Mouse (Mus musculus): ENCODE results near the gene Rcor3. TPM values are rescaled to one million over a fixed set of nuclear protein-coding genes. Genes with fewer than 3 reads are reported as not detected.

Rcor3 gene
- polyA plus RNA-seq, 1 experiment = 1.1 TPM

GRCm38 (mm10) chr1:192062682-192063081, 75.2 kb downstream of the Rcor3 start:
- Histone ChIP-seq H3K36me3 (ENCODE audit: control insufficient read depth) (peaks cover 94% of the 10 kb centered on the region), H3K27me3 (ENCODE audit: control insufficient read depth) (no peaks in the 10 kb centered on the region), H3K4me1 (ENCODE audit: control insufficient read depth) (no peaks in the 10 kb centered on the region)

GRCm38 (mm10) chr1:192061666-192062306, 76.1 kb downstream of the Rcor3 start:
- Histone ChIP-seq H3K4me3 (replicated peaks) (no peak overlapping the region), H3K27me3 (ENCODE audit: control insufficient read depth) (no peaks in the 10 kb centered on the region), H3K36me3 (ENCODE audit: control insufficient read depth) (peaks cover 93% of the 10 kb centered on the region), H3K9me3 (ENCODE audit: control insufficient read depth, low read length) (peaks cover 11% of the 10 kb centered on the region), H3K4me1 (ENCODE audit: control insufficient read depth) (no peaks in the 10 kb centered on the region)
- no peak for TF ChIP-seq GATA1 (IDR thresholded peaks at IDR 0.05; ENCODE audit: low read length)
- TF ChIP-seq TAL1 (IDR thresholded peaks at IDR 0.05; ENCODE audit: low read length) = no peak

More at GRCm38 (mm10) chr1:192062682-192063081, 75.2 kb downstream of the Rcor3 start:
- H3K9me3 ChIP-seq (ENCODE audit: control insufficient read depth, low read length) = peaks cover 11% of the 10 kb centered on the region
- no peak overlapping the region for H3K4me3 ChIP-seq (replicated peaks)
- TF ChIP-seq GATA1 (IDR thresholded peaks at IDR 0.05; ENCODE audit: low read length) (no peak), TAL1 (IDR thresholded peaks at IDR 0.05; ENCODE audit: low read length) (no peak)

DNA sequence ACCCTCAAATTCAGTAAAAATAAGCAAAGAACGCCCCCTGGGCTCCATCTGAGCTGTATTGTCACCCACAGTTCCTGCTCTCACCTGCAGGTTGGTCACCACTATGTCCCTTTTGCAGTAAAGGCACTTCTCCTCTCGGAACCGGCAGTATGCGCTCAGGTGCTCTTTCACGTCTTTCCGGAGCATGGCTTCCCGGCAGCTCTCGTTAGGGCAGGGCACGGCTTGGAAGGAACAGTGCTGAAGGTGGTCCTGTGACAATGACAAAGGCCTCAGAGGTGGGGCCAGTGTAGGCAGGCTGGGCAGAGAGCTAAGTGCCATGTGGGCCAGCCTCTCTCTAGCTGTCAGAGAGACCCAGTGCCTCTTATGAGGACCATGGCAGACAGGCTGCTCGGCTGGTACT, 79.0 kb downstream of the Rcor3 start:
- no peak for TF ChIP-seq TAL1 (IDR thresholded peaks at IDR 0.05; ENCODE audit: low read length)
- TF ChIP-seq GATA1 (IDR thresholded peaks at IDR 0.05; ENCODE audit: low read length) = no peak
- Histone ChIP-seq H3K36me3 (ENCODE audit: control insufficient read depth) (peaks cover 81% of the 10 kb centered on the region), H3K27me3 (ENCODE audit: control insufficient read depth) (no peaks in the 10 kb centered on the region), H3K4me3 (replicated peaks) (no peak overlapping the region), H3K9me3 (ENCODE audit: control insufficient read depth, low read length) (peaks cover 7% of the 10 kb centered on the region), H3K4me1 (ENCODE audit: control insufficient read depth) (no peaks in the 10 kb centered on the region)

DNA sequence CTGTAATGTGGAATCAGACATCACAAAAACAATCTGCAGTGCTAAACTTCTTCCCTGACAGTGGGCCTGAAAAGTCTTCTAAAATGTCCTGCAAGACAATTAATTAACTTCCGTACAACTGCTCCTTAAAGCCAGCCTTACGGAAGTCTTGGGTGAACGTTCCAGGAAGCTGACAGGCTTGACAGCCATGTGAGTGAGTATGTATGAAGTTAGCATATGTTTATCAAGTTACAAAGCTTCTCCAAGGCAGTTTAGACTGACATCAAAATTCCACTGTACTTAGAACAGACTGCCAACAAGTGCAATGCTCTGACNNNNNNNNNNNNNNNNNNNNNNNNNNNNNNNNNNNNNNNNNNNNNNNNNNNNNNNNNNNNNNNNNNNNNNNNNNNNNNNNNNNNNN, 84.1 kb downstream of the Rcor3 start:
- H3K36me3 ChIP-seq (ENCODE audit: control insufficient read depth) = peaks cover 56% of the 10 kb centered on the region
- H3K4me1 ChIP-seq (ENCODE audit: control insufficient read depth) = no peaks in the 10 kb centered on the region
- no peaks in the 10 kb centered on the region for H3K27me3 ChIP-seq (ENCODE audit: control insufficient read depth)
- TF ChIP-seq TAL1 (IDR thresholded peaks at IDR 0.05; ENCODE audit: low read length) (no peak), GATA1 (IDR thresholded peaks at IDR 0.05; ENCODE audit: low read length) (no peak)
- no peak overlapping the region for H3K4me3 ChIP-seq (replicated peaks)
- H3K9me3 ChIP-seq (ENCODE audit: control insufficient read depth, low read length) = no peaks in the 10 kb centered on the region

DNA sequence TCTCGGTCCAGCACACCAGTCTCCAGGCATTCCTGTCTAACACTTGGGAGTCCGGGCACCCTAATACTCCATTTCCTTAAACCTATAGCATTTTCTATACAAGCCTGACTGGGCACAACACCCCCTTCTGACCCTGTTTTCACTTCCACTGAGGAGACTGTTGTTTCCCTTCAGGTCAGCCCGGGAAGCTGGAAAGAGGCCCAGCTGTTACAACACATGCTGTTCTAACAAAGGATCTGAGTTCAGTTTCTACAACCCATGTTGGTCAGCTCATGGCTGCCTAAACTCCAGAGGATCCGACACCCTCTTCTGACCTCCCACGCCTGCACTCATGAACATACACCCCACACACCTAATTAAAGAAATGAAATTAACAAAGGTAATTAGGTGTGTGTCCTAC, 84.9 kb downstream of the Rcor3 start:
- TF ChIP-seq TAL1 (IDR thresholded peaks at IDR 0.05; ENCODE audit: low read length) = no peak
- no peak for TF ChIP-seq GATA1 (IDR thresholded peaks at IDR 0.05; ENCODE audit: low read length)
- Histone ChIP-seq H3K9me3 (ENCODE audit: control insufficient read depth, low read length) (no peaks in the 10 kb centered on the region), H3K36me3 (ENCODE audit: control insufficient read depth) (peaks cover 49% of the 10 kb centered on the region), H3K27me3 (ENCODE audit: control insufficient read depth) (no peaks in the 10 kb centered on the region), H3K4me3 (replicated peaks) (no peak overlapping the region), H3K4me1 (ENCODE audit: control insufficient read depth) (no peaks in the 10 kb centered on the region)

DNA sequence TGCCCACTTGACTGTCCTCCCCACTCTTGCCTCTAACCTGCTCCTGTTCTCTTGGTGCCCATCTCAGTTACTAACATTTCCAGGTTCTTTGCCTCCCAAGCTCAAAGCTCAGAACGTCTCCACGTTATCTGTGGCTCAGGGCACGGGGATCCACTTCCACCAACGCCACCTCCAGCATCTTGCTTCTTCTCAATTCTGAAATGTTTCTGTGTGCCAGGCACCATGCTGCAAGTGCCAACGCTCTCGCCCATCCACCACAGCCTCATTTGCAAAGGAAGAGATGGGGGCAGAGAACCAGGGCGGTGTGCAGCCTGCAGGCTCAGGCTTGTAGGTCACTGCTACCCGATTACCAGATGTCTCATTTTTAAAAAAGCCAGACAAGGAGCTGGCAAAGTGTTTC, 85.4 kb downstream of the Rcor3 start:
- no peaks in the 10 kb centered on the region for H3K9me3 ChIP-seq (ENCODE audit: control insufficient read depth, low read length)
- no peaks in the 10 kb centered on the region for H3K27me3 ChIP-seq (ENCODE audit: control insufficient read depth)
- H3K4me3 ChIP-seq (replicated peaks) = no peak overlapping the region
- TF ChIP-seq GATA1 (IDR thresholded peaks at IDR 0.05; ENCODE audit: low read length) (no peak), TAL1 (IDR thresholded peaks at IDR 0.05; ENCODE audit: low read length) (no peak)
- H3K4me1 ChIP-seq (ENCODE audit: control insufficient read depth) = no peaks in the 10 kb centered on the region
- H3K36me3 ChIP-seq (ENCODE audit: control insufficient read depth) = peaks cover 45% of the 10 kb centered on the region

Other genes starting within 250 kb of the Rcor3 start
- 2.0 TPM in 2 replicates for gene Slc30a1, start 231.3 kb downstream of the Rcor3 start, polyA plus RNA-seq (2012)
- gene Rd3, start 160.7 kb downstream of the Rcor3 start, polyA plus RNA-seq (2012) = 0.01 TPM in 1 of 2 replicates, not detected in the other
- 0.42 and 0.77 TPM in 2 replicates for gene Traf5, start 45.5 kb downstream of the Rcor3 start, polyA plus RNA-seq (2012)
- not detected in 2 replicates for gene Kcnh1, start 52.7 kb upstream of the Rcor3 start, polyA plus RNA-seq (2012)